Mouse (Mus musculus): Measurements from ENCODE around the gene Dnajc6. TPM values are rescaled to one million over a fixed set of nuclear protein-coding genes. Genes with fewer than 3 reads are reported as not detected.

The Dnajc6 gene
- total RNA-seq, 1 experiment from 2014 or later = 4.6 TPM

GRCm38 (mm10) chr4:101507571-101508422, 11.3 kb downstream of the Dnajc6 start:
- peak; percentile 18 for DNase-seq

- no peak for DNase-seq
These were observed 12.0 kb downstream of the Dnajc6 start for GRCm38 (mm10) chr4:101508431-101508830.

GRCm38 (mm10) chr4:101508851-101509577, 12.6 kb downstream of the Dnajc6 start:
- peak; percentile 16 for DNase-seq

GRCm38 (mm10) chr4:101510111-101510903, 13.9 kb downstream of the Dnajc6 start:
- no peak for DNase-seq

GRCm38 (mm10) chr4:101510904-101511210, 14.4 kb downstream of the Dnajc6 start:
- no peak for DNase-seq

GRCm38 (mm10) chr4:101511768-101512521, 15.5 kb downstream of the Dnajc6 start:
- no peak for DNase-seq

- no peak for DNase-seq
These were observed 16.8 kb downstream of the Dnajc6 start for GRCm38 (mm10) chr4:101513251-101513650.

GRCm38 (mm10) chr4:101515853-101516252, 19.4 kb downstream of the Dnajc6 start:
- DNase-seq = no peak

GRCm38 (mm10) chr4:101516434-101517168, 20.2 kb downstream of the Dnajc6 start:
- DNase-seq = no peak

GRCm38 (mm10) chr4:101531901-101532300, 35.5 kb downstream of the Dnajc6 start:
- no peak for DNase-seq

- no peak for DNase-seq
These were observed 44.1 kb downstream of the Dnajc6 start for GRCm38 (mm10) chr4:101540516-101540915.

- peak; percentile 57 for DNase-seq
These were observed 53.6 kb downstream of the Dnajc6 start for GRCm38 (mm10) chr4:101549958-101550591.

GRCm38 (mm10) chr4:101550671-101551161, 54.3 kb downstream of the Dnajc6 start:
- peak; percentile 72 for DNase-seq

- no peak for DNase-seq
These were observed 55.0 kb downstream of the Dnajc6 start for GRCm38 (mm10) chr4:101551425-101551824.

- no peak for DNase-seq
These were observed 55.9 kb downstream of the Dnajc6 start for GRCm38 (mm10) chr4:101552372-101552771.

GRCm38 (mm10) chr4:101555016-101555415, 58.6 kb downstream of the Dnajc6 start:
- no peak for DNase-seq

GRCm38 (mm10) chr4:101560137-101560536, 63.7 kb downstream of the Dnajc6 start:
- no peak for DNase-seq

- no peak for DNase-seq
These were observed 66.4 kb downstream of the Dnajc6 start for GRCm38 (mm10) chr4:101562836-101563235.

GRCm38 (mm10) chr4:101563607-101564006, 67.2 kb downstream of the Dnajc6 start:
- no peak for DNase-seq

GRCm38 (mm10) chr4:101564746-101565417, 68.4 kb downstream of the Dnajc6 start:
- DNase-seq = no peak

Data from adrenal gland, postnatal 25 days (tissue).